Mouse (Mus musculus): ENCODE measurements around the gene Imp3. TPM values are rescaled to one million over a fixed set of nuclear protein-coding genes. Genes with fewer than 3 reads are reported as not detected.
"Not testable (repeated sequence)": the region's sequence is repeated elsewhere in the genome, so short reads cannot be mapped to it uniquely, and the experiment has no call there.

Gene Imp3
- total RNA-seq (2021) = 10 to 100 TPM; 43.0 to 46.6 TPM
- long read RNA-seq, experiment 1, transcript Imp3-201 (1 exons, 924 nt) = major isoform, 30 of 30 reads
- long read RNA-seq, experiment 1, partial matches to known transcripts = 0 of 30 reads
- long read RNA-seq, experiment 1, other reads (novel, unspliced or antisense) = 0 of 30 reads
- long read RNA-seq, experiment 2, transcript Imp3-201 (1 exons, 924 nt) = major isoform, 22 of 22 reads
- long read RNA-seq, experiment 2, partial matches to known transcripts = 0 of 22 reads
- long read RNA-seq, experiment 2, other reads (novel, unspliced or antisense) = 0 of 22 reads

- DNase-seq = peak; percentile 79
These were observed at the start of gene Imp3 for GRCm38 (mm10) chr9:56937223-56938160. Gene Imp3 (plus strand): TSS chr9:56937475.

- DNase-seq = peak; percentile 13
These were observed 49.7 kb upstream of the Imp3 start for GRCm38 (mm10) chr9:56887581-56887980.

- peak; percentile 70 for DNase-seq
These were observed 47.5 kb upstream of the Imp3 start for GRCm38 (mm10) chr9:56889817-56890216.

- no peak for DNase-seq
These were observed 46.6 kb upstream of the Imp3 start for GRCm38 (mm10) chr9:56890522-56891250.

- DNase-seq = no peak
These were observed 45.7 kb upstream of the Imp3 start for GRCm38 (mm10) chr9:56891517-56892011.

GRCm38 (mm10) chr9:56892111-56892510, 45.2 kb upstream of the Imp3 start:
- no peak for DNase-seq

GRCm38 (mm10) chr9:56893313-56893712, 44.0 kb upstream of the Imp3 start:
- DNase-seq = no peak

- peak; percentile 48 for DNase-seq
These were observed 43.3 kb upstream of the Imp3 start for GRCm38 (mm10) chr9:56894006-56894405.

GRCm38 (mm10) chr9:56896779-56897178, 40.5 kb upstream of the Imp3 start:
- DNase-seq = no peak

GRCm38 (mm10) chr9:56899409-56899808, 37.9 kb upstream of the Imp3 start:
- DNase-seq = no peak

GRCm38 (mm10) chr9:56900060-56900459, 37.2 kb upstream of the Imp3 start:
- no peak for DNase-seq

GRCm38 (mm10) chr9:56900571-56900970, 36.7 kb upstream of the Imp3 start:
- DNase-seq = no peak

GRCm38 (mm10) chr9:56901187-56901586, 36.1 kb upstream of the Imp3 start:
- no peak for DNase-seq

- DNase-seq = no peak
These were observed 33.6 kb upstream of the Imp3 start for GRCm38 (mm10) chr9:56903662-56904061.

GRCm38 (mm10) chr9:56907549-56907948, 29.7 kb upstream of the Imp3 start:
- DNase-seq = no peak

- DNase-seq = not testable (repeated sequence)
These were observed 27.3 kb upstream of the Imp3 start for GRCm38 (mm10) chr9:56909991-56910390.

GRCm38 (mm10) chr9:56911017-56911416, 26.3 kb upstream of the Imp3 start:
- no peak for DNase-seq

GRCm38 (mm10) chr9:56913991-56914390, 23.3 kb upstream of the Imp3 start:
- no peak for DNase-seq

- no peak for DNase-seq
These were observed 22.2 kb upstream of the Imp3 start for GRCm38 (mm10) chr9:56915116-56915515.

- DNase-seq = peak; percentile 44
These were observed 21.4 kb upstream of the Imp3 start for GRCm38 (mm10) chr9:56915695-56916410.

GRCm38 (mm10) chr9:56917131-56917530, 20.1 kb upstream of the Imp3 start:
- DNase-seq = no peak

- DNase-seq = no peak
These were observed 18.8 kb upstream of the Imp3 start for GRCm38 (mm10) chr9:56918466-56918865.

Data from gastrocnemius, postnatal 10 days (tissue).